Mouse (Mus musculus): ENCODE measurements around the gene Rpl26. TPM values are rescaled to one million over a fixed set of nuclear protein-coding genes. Genes with fewer than 3 reads are reported as not detected.

The Rpl26 gene
- polyA plus RNA-seq, 1 experiment from 2014 or later = 640 TPM

DNA sequence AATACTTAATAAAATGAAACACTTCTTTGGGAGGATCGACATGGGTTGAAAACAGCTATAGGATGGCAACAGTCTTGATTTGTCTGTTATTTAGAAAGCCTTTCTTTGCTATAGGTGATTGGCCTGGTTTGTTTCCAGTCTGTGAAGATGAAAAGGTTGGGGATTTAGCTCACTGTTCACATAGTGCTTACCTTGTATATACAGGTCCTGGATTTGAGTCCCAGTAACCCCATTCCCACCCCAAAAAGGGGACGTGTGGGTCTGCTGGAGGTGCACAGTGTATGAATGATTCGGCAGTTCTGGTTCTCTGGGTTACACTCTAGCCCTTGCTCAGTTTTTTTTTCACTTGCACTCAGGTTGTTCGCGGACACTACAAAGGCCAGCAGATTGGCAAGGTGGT, 1.4 kb downstream of the Rpl26 start:
- Histone ChIP-seq H3K36me3 (peaks cover 51% of the 10 kb centered on the region), H3K4me1 (replicated peaks) (peaks cover 15% of the 10 kb centered on the region), H3K27me3 (replicated peaks) (no peaks in the 10 kb centered on the region), H3K9ac (peak overlapping the region; percentile 93), H3K4me2 (peak overlapping the region; percentile 88), H3K4me3 (peak overlapping the region; percentile 78), H3K9me3 (replicated peaks) (no peaks in the 10 kb centered on the region), H3K27ac (ENCODE audit: poor library complexity, severe bottlenecking) (0 out of 2 replicates have a peak overlapping the region, but pooled peaks have one; percentile 28)
- 75% methylated on average over 5 of the region's 5 CpGs for WGBS
- no peak for ATAC-seq (ENCODE audit: insufficient number of reproducible peaks, low FRiP score)

DNA sequence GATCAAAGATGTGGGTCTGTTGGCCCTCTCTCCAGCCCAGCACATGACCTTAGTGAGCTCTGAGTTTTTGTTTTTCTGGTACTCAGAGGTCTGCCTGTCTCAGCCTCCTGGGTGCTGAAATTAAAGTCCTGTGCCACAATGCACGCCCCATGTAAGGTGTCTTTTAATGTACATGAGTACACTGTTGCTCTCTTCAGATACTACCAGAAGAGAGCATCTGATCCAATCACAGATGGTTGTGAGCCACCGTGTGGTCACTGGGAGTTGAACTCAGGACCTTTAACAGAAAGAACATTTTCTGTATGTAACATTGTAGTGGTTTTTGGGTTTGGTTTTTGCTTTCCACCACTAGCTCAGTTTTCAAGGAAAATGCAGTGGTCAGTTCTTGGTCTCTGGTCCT, 2.4 kb downstream of the Rpl26 start:
- Histone ChIP-seq H3K9ac (no peak overlapping the region), H3K4me2 (no peak overlapping the region), H3K36me3 (peaks cover 51% of the 10 kb centered on the region), H3K4me3 (no peak overlapping the region), H3K27me3 (replicated peaks) (no peaks in the 10 kb centered on the region), H3K9me3 (replicated peaks) (no peaks in the 10 kb centered on the region), H3K27ac (ENCODE audit: poor library complexity, severe bottlenecking) (no peak overlapping the region), H3K4me1 (replicated peaks) (peaks cover 18% of the 10 kb centered on the region)
- 85% methylated on average over 2 of the region's 2 CpGs for WGBS
- ATAC-seq (ENCODE audit: insufficient number of reproducible peaks, low FRiP score) = no peak

DNA sequence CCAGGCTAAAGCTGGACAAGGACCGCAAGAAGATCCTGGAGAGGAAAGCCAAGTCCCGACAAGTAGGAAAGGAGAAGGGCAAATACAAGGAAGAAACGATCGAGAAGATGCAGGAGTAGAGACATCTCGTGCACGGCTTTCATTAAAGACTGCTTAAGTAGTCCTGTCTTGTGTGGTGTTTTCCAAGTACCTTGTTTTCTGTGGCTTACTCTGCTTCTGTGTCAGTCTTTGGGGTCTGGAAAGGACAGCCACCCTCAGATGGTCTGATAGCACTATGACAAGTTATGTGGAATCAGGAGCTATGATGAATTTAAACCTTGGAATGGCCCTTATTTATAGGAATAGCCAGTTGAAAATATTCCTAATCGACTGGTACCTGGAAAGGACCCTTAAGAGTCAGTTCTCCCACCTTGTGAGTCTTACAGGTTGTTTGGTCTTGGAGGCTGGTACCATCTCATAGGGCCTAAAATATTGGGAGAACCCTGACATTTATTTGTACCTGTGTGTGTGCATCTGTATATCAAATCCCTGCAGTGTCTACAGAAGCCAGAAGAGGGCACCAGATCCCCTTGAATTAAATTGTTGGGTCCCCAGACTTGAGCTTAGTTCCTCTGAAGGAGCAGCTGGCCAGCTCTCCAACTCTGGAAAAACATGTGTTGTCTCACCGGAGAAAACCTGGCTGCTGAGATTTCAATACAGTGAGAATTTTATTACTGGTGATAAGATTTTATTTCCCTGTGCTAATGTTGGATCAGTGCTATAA, 3.2 kb downstream of the Rpl26 start:
- no peak overlapping the region for H3K9ac ChIP-seq
- no peaks in the 10 kb centered on the region for H3K27me3 ChIP-seq (replicated peaks)
- no peak overlapping the region for H3K4me2 ChIP-seq
- peaks cover 51% of the 10 kb centered on the region for H3K36me3 ChIP-seq
- no peak overlapping the region for H3K27ac ChIP-seq (ENCODE audit: poor library complexity, severe bottlenecking)
- H3K9me3 ChIP-seq (replicated peaks) = no peaks in the 10 kb centered on the region
- 88% methylated on average over 8 of the region's 8 CpGs for WGBS
- no peak for ATAC-seq (ENCODE audit: insufficient number of reproducible peaks, low FRiP score)
- peaks cover 24% of the 10 kb centered on the region for H3K4me1 ChIP-seq (replicated peaks)
- no peak overlapping the region for H3K4me3 ChIP-seq

DNA sequence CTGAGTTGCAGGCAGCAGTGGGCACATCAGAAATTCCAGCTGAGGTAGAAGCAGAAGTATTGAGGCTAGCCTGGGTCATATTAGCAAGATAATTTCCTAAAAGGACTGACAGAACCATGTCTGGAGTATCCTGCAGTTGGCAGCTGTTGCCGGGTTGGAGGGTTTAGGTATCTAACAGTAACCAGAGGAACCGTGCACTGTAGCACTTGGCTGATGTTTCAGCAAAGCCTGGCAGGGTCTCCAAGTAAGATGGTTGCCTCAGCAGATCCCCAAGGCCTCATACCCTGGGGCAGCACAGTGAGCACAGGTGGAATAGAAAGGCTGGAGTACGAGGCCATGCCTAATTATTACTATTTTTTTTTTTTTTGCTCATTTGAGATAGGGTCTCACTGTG, 3.8 kb downstream of the Rpl26 start:
- Histone ChIP-seq H3K36me3 (peaks cover 51% of the 10 kb centered on the region), H3K27ac (ENCODE audit: poor library complexity, severe bottlenecking) (no peak overlapping the region), H3K4me1 (replicated peaks) (peaks cover 24% of the 10 kb centered on the region), H3K27me3 (replicated peaks) (no peaks in the 10 kb centered on the region), H3K4me2 (no peak overlapping the region), H3K9me3 (replicated peaks) (no peaks in the 10 kb centered on the region), H3K4me3 (no peak overlapping the region), H3K9ac (no peak overlapping the region)
- 86% methylated on average over 3 of the region's 3 CpGs for WGBS
- ATAC-seq (ENCODE audit: insufficient number of reproducible peaks, low FRiP score) = no peak

DNA sequence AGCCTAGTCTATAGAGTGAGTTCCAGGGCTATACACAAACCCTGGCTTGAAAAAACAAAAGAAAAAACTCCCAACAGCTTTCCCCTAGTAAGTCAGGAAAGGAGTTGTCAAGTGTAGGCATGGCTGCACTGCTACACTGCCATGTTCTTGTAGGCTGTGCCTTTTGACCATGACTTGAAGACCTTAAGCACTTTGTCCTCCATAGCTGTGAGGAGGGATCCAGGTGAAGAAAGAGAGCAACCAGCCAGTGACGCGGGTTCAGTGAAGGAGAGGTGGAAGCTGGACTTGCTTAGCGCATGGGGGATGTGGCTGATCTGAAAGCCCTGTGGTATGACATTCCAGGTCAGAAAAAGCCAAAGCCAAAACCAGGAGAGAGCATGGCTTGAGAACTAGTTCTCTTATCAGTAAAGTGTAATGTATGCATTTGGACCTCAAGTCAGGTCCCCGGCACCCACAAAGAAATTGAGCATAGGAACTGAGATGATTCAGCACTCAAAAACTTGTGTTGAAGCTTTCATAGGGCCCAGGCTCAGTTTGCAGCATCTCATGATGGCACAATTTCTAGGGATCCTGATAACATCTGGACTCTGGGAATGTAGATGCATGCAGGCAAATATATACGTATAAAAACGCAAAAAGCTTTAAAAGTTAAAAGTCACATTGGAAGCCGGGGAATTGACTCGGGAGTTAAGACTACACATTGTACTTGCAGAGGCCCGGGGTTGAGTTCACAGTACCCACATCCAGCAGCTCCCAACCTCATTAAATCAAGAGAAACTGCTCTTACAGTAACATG, 4.5 kb downstream of the Rpl26 start:
- H3K27me3 ChIP-seq (replicated peaks) = no peaks in the 10 kb centered on the region
- no peak overlapping the region for H3K4me2 ChIP-seq
- WGBS = 87% methylated on average over 9 of the region's 9 CpGs
- H3K4me3 ChIP-seq = no peak overlapping the region
- no peaks in the 10 kb centered on the region for H3K9me3 ChIP-seq (replicated peaks)
- H3K4me1 ChIP-seq (replicated peaks) = peaks cover 23% of the 10 kb centered on the region
- ATAC-seq (ENCODE audit: insufficient number of reproducible peaks, low FRiP score) = no peak
- H3K9ac ChIP-seq = no peak overlapping the region
- H3K36me3 ChIP-seq = peaks cover 51% of the 10 kb centered on the region
- no peak overlapping the region for H3K27ac ChIP-seq (ENCODE audit: poor library complexity, severe bottlenecking)

DNA sequence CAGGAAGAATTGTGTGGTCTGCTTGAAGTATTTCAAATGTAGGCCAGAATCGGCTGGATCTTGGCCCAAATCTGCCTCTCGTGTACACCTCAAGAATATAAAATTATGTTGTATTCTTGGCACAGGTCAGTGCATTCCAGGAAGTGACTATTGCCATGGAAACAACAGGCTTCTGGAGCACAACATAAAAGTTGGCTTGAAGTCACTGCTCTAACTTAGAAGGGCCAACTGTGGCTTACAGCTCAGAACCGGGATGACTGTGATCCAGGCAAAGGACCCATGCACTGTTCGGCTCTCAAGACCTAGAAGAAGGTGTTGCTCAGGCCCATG, 5.0 kb downstream of the Rpl26 start:
- H3K27ac ChIP-seq (ENCODE audit: poor library complexity, severe bottlenecking) = no peak overlapping the region
- WGBS = 75% methylated on average over 4 of the region's 4 CpGs
- no peak for ATAC-seq (ENCODE audit: insufficient number of reproducible peaks, low FRiP score)

DNA sequence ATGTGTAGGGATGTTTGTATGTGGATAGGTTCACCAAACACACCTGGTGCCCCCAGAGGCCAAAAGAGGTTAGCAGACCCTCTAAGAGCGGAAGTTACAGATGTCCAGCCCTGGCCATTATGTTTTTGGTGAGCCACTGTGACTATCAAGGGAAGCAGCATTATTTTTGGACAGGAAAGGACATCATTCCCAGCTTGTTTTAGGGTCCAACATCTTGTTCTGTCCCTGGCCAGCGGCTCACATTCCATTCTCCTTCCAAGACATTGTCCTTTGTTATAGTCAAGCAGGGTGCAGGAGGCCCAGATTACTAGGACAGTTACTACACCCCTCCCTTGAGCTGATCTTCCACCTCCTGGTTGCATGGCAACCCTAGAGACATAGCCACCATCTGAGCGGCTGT, 5.9 kb downstream of the Rpl26 start:
- 81% methylated on average over 3 of the region's 3 CpGs for WGBS
- no peak overlapping the region for H3K27ac ChIP-seq (ENCODE audit: poor library complexity, severe bottlenecking)
- no peak overlapping the region for H3K4me3 ChIP-seq
- peaks cover 20% of the 10 kb centered on the region for H3K4me1 ChIP-seq (replicated peaks)
- no peaks in the 10 kb centered on the region for H3K9me3 ChIP-seq (replicated peaks)
- peaks cover 51% of the 10 kb centered on the region for H3K36me3 ChIP-seq
- no peak overlapping the region for H3K9ac ChIP-seq
- no peak overlapping the region for H3K4me2 ChIP-seq
- H3K27me3 ChIP-seq (replicated peaks) = no peaks in the 10 kb centered on the region
- ATAC-seq (ENCODE audit: insufficient number of reproducible peaks, low FRiP score) = no peak

More for the DNA sequence above, 5.0 kb downstream of the Rpl26 start:
- Histone ChIP-seq H3K9me3 (replicated peaks) (no peaks in the 10 kb centered on the region), H3K36me3 (peaks cover 51% of the 10 kb centered on the region), H3K9ac (no peak overlapping the region), H3K4me2 (no peak overlapping the region), H3K4me3 (no peak overlapping the region), H3K4me1 (replicated peaks) (peaks cover 20% of the 10 kb centered on the region), H3K27me3 (replicated peaks) (no peaks in the 10 kb centered on the region)

DNA sequence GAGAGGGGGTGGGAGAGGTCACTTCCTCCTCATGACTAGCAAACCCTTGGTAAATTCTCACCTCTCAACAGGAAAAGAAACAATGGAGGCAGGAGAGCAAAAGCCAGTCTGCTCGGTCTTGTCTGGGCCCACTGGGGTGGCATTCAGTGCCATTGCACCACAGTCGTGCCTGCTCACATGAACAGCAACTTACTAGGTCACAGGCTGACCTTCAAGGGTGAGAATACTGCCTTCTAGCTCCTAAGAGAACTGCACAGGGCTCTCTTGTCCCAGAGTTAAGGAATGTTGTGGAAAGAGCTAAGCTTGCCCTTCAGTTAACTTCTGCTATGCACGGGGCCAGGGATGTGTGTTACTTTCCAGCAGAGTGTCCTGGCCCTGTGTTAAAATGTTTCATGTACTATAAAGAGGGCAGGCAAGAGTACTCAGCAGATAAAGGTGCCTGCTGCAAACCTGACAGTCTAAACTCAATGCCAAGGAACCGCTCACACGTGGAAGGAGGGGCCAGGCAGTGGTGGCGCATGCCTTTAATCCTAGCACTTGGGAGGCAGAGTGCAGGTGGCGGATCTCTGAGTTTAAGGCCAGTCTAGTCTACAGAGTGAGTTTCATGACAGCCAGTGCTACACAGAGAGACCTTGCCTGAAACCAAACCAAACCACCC, 7.6 kb downstream of the Rpl26 start:
- Histone ChIP-seq H3K4me1 (replicated peaks) (peaks cover 10% of the 10 kb centered on the region), H3K27ac (ENCODE audit: poor library complexity, severe bottlenecking) (0 out of 2 replicates have a peak overlapping the region, but pooled peaks have one; percentile 6), H3K4me3 (no peak overlapping the region), H3K27me3 (replicated peaks) (no peaks in the 10 kb centered on the region), H3K9me3 (replicated peaks) (peaks cover 5% of the 10 kb centered on the region; the same call in 1 of the 2 replicates), H3K9ac (no peak overlapping the region), H3K4me2 (no peak overlapping the region), H3K36me3 (peaks cover 34% of the 10 kb centered on the region)
- no peak for ATAC-seq (ENCODE audit: insufficient number of reproducible peaks, low FRiP score)
- 37% methylated on average over 7 of the region's 7 CpGs for WGBS

DNA sequence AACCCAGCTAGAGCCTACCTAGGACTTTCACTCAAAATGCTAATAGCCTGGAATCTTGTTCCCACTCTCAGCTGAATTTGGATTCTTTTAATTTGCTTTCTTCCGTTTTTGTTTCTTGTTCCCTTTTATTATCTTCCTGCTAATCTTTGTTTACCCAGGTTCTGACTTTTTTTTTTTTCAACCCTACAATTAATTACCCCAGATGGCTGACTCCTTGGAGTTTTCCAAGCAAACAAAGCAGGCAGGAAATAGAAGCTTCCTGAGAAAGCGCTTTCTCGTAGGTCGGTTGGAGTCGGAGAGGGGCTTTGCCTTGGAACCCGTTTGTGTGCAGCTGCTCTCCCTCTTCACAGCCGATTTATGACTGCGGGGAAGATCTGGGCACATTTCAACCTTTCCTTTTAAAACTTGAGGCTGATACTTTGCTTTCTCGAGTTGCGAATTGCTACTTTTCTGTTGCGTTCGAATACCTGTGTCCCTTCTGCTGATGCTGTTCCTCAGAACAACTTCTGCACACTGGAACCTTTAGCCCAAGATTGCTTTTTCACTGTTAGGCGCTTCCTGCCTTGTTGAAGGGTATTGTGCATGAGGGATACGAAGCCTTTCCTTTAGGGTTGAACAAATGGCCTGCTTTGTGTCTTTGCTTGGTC, 10.3 kb downstream of the Rpl26 start:
- peaks cover 5% of the 10 kb centered on the region; the same call in 1 of the 2 replicates for H3K9me3 ChIP-seq (replicated peaks)
- peak overlapping the region; percentile 5; the same call in 1 of the 2 replicates for H3K4me2 ChIP-seq
- no peak overlapping the region for H3K9ac ChIP-seq
- peak overlapping the region; percentile 68 for H3K27ac ChIP-seq (ENCODE audit: poor library complexity, severe bottlenecking)
- H3K4me1 ChIP-seq (replicated peaks) = peaks cover 10% of the 10 kb centered on the region
- no peaks in the 10 kb centered on the region for H3K27me3 ChIP-seq (replicated peaks)
- WGBS = 49% methylated on average over 14 of the region's 14 CpGs
- no peak overlapping the region for H3K4me3 ChIP-seq
- no peak for ATAC-seq (ENCODE audit: insufficient number of reproducible peaks, low FRiP score)
- H3K36me3 ChIP-seq = peaks cover 8% of the 10 kb centered on the region

DNA sequence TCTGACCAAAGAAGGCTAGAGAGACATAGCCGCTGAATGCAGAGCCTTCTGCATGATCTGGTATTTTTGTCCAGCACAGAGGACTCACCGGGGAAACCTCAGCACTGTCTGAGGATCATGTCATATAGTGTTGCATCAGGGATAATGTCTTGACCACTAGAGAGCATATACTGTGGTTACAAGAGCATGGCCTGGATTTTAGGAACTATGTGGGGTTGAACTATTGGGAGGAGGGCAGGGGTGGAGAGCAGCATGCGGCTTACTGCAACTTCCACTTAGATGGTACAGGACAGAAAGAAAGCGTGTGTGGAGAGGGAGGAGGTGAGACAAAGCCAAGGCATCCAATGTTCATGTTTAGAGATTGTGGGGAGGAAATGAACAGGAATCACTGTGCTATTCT, 13.2 kb downstream of the Rpl26 start:
- Histone ChIP-seq H3K4me3 (no peak overlapping the region), H3K9ac (no peak overlapping the region), H3K4me1 (replicated peaks) (no peaks in the 10 kb centered on the region), H3K9me3 (replicated peaks) (peaks cover 5% of the 10 kb centered on the region; the same call in 1 of the 2 replicates), H3K27me3 (replicated peaks) (no peaks in the 10 kb centered on the region), H3K4me2 (no peak overlapping the region), H3K27ac (ENCODE audit: poor library complexity, severe bottlenecking) (no peak overlapping the region), H3K36me3 (no peaks in the 10 kb centered on the region)
- WGBS = 86% methylated on average over 4 of the region's 4 CpGs
- no peak for ATAC-seq (ENCODE audit: insufficient number of reproducible peaks, low FRiP score)

DNA sequence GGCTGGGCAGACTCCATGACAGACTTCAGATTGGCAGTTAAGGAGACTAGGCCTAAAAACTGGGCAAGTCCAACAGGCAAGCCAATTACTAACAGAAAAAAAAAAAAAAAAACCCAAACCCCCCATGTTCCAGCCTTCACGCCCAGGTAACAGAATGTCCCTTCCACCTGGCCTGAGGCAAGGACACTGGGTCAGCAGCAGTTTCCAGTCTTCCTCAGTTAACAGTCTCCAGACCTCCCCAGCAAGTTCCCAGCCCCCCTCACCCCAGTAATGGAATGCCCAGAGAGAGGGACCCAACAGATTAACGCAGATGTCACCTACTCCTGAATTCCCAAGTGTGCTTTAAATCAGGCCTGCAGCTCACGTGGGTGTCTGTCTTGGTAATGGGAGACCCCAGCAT, 21.8 kb downstream of the Rpl26 start:
- no peaks in the 10 kb centered on the region for H3K36me3 ChIP-seq
- H3K27ac ChIP-seq (ENCODE audit: poor library complexity, severe bottlenecking) = no peak overlapping the region
- H3K9me3 ChIP-seq (replicated peaks) = no peaks in the 10 kb centered on the region
- WGBS = 54% methylated on average over 3 of the region's 3 CpGs
- H3K4me2 ChIP-seq = no peak overlapping the region
- no peaks in the 10 kb centered on the region for H3K4me1 ChIP-seq (replicated peaks)
- no peak overlapping the region for H3K4me3 ChIP-seq
- peaks cover 9% of the 10 kb centered on the region; the same call in 1 of the 2 replicates for H3K27me3 ChIP-seq (replicated peaks)
- no peak overlapping the region for H3K9ac ChIP-seq
- ATAC-seq (ENCODE audit: insufficient number of reproducible peaks, low FRiP score) = no peak

Measured in heart, embryonic 12.5 days (tissue).